Comparison of ENCODE assay signal across 8 mouse cellular contexts in genomic region chr4:32153356-32153755, GRCm38 (mm10).
DNase-seq lines count a peak whose midpoint lies in the region; ATAC-seq lines count a peak whose summit lies in the region.

No protein-coding gene starts in this region.

- H3K4me2 ChIP-seq in forebrain, embryonic 14.5 days (ENCODE audit: low read length): no peak overlapping the region
- H3K4me2 ChIP-seq in lung, embryonic 16.5 days (ENCODE audit: low read depth, low read length): no peak overlapping the region

- WGBS in forebrain, embryonic 14.5 days: 81% methylated on average over 4 of the region's 4 CpGs
- WGBS in lung, embryonic 16.5 days: 74% methylated on average over 4 of the region's 4 CpGs

- H3K4me1 ChIP-seq in forebrain, embryonic 14.5 days (ENCODE audit: control insufficient read depth, insufficient read depth, low read length): no peaks in the 10 kb centered on the region
- 0 out of 2 replicates have a peak, but pooled peaks cover 6% of the 10 kb centered on the region for H3K4me1 ChIP-seq in lung, embryonic 16.5 days (replicated peaks; ENCODE audit: control insufficient read depth, insufficient read depth, low read length)

- H3K36me3 ChIP-seq in forebrain, embryonic 14.5 days (ENCODE audit: control insufficient read depth, insufficient read depth, low read length): no peaks in the 10 kb centered on the region
- no peaks in the 10 kb centered on the region for H3K36me3 ChIP-seq in lung, embryonic 16.5 days (ENCODE audit: control insufficient read depth, insufficient read depth, low read length)

- H3K9ac ChIP-seq in forebrain, embryonic 14.5 days (ENCODE audit: low read length): no peak overlapping the region
- no peak overlapping the region for H3K9ac ChIP-seq in lung, embryonic 16.5 days (ENCODE audit: low read length)

- H3K27ac ChIP-seq in forebrain, embryonic 14.5 days (ENCODE audit: low read depth, low read length): no peak overlapping the region
- no peak overlapping the region for H3K27ac ChIP-seq in lung, embryonic 16.5 days (ENCODE audit: low read length)

- no peak overlapping the region for H3K4me3 ChIP-seq in forebrain, embryonic 14.5 days (ENCODE audit: low read depth, low read length)
- H3K4me3 ChIP-seq in lung, embryonic 16.5 days (ENCODE audit: low read length): no peak overlapping the region

- H3K9me3 ChIP-seq in forebrain, embryonic 14.5 days (replicated peaks; ENCODE audit: control insufficient read depth, low read length): no peaks in the 10 kb centered on the region
- no peaks in the 10 kb centered on the region for H3K9me3 ChIP-seq in lung, embryonic 16.5 days (ENCODE audit: control insufficient read depth, low read length)

- peak; percentile 77 for ATAC-seq in forebrain, embryonic 14.5 days
- peak; percentile 74; the same call in 1 of the 2 replicates for ATAC-seq in lung, embryonic 16.5 days (ENCODE audit: low read depth)

- no peaks in the 10 kb centered on the region for H3K27me3 ChIP-seq in forebrain, embryonic 14.5 days (replicated peaks; ENCODE audit: control insufficient read depth, insufficient read depth, low read length)
- no peaks in the 10 kb centered on the region for H3K27me3 ChIP-seq in lung, embryonic 16.5 days (ENCODE audit: control insufficient read depth, insufficient read depth, low read depth, low read length)

- intact Hi-C loops in left cerebral cortex, postnatal 10 days (cut with DNase I): loop anchor here (5.0 to 10.0 kb wide), 2 partner anchors 84 to 381 kb away; partner anchors contain the start of gene Bach2

- DNase-seq in left cerebral cortex, adult 18-20 months (ENCODE audit: low spot score in 2 of 2): peak; percentile 17 to 36
- no peak for DNase-seq in left cerebral cortex, postnatal 10 days (ENCODE audit: extremely low spot score in 1 of 2, low spot score in 2 of 2)
- DNase-seq in brain, adult 2 months (ENCODE audit: low read depth, low spot score): peak; percentile 69
- peak; percentile 65 for DNase-seq in forebrain, embryonic 14.5 days (ENCODE audit: low spot score)
- DNase-seq in kidney, adult 9 months: peak; percentile 52
- peak; percentile 17 for DNase-seq in retina, postnatal 7 days (ENCODE audit: low read depth, low spot score)
- no peak for DNase-seq in gastrocnemius, adult 8-10 months (ENCODE audit: low spot score in 2 of 2)

Comparison
In these comparisons a context has a peak if more than half of its experiments do, and no peak if none do; other contexts are left out.
1. DNase-seq: peak in left cerebral cortex, adult 18-20 months (2 of 2), brain, adult 2 months (single experiment), forebrain, embryonic 14.5 days (single experiment), kidney, adult 9 months (single experiment) and retina, postnatal 7 days (single experiment); none in left cerebral cortex, postnatal 10 days (0 of 2) and gastrocnemius, adult 8-10 months (0 of 2).